Mouse (Mus musculus) adipocyte (in vitro differentiated cells): ENCODE results near the gene E2f4.

Experiments used
- DNase-seq: peaks from one replicate; pipeline ENCODE4 v3.0.0-alpha.2; 2016; ENCODE audit warnings: low spot score

Gene E2f4

GRCm38 (mm10) chr8:105318662-105319190 lies 21.3 kb downstream of the E2f4 start:
- no peak for DNase-seq

GRCm38 (mm10) chr8:105323183-105323582 lies 25.7 kb downstream of the E2f4 start:
- no peak for DNase-seq

GRCm38 (mm10) chr8:105325641-105326093 lies 28.2 kb downstream of the E2f4 start:
- no peak for DNase-seq

DNA sequence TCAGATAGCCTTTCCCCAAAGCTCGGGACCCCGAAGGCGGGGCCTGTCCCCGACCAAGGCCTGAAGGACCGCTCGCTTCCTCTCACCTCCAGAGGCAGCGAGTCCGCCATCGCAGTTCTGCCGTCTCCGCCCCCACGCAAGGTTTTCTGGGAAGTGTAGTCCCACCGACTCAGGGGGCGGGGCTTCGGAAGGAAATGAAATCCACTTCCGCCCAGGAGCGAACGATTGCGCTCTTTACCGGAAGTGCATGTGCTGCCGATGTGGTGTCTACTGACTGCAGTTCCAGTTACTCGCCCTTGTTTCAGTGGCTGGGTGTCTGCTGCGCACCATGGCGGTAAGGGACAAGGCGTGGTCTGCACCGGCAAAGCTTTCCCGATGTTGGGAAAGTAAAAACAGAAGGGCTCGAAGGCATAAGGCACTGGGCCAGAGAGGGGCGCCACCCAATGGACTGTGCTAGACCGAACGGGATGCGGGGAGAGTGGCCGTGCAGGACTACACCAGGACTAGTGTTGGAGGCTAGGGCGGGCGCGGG lies 28.7 kb downstream of the E2f4 start, which contains the start of the genes Lrrc29 and Tmem208:
Lrrc29 (minus strand) TSS at position 138 of the 532 bp plus-strand sequence.
Tmem208 (plus strand) TSS at position 214 of the 532 bp plus-strand sequence.
- DNase-seq: peak; percentile 99

GRCm38 (mm10) chr8:105326968-105327367 lies 29.5 kb downstream of the E2f4 start:
- no peak for DNase-seq

GRCm38 (mm10) chr8:105330325-105330724 lies 32.9 kb downstream of the E2f4 start:
- no peak for DNase-seq

GRCm38 (mm10) chr8:105331469-105331868 lies 34.0 kb downstream of the E2f4 start:
- no peak for DNase-seq

DNA sequence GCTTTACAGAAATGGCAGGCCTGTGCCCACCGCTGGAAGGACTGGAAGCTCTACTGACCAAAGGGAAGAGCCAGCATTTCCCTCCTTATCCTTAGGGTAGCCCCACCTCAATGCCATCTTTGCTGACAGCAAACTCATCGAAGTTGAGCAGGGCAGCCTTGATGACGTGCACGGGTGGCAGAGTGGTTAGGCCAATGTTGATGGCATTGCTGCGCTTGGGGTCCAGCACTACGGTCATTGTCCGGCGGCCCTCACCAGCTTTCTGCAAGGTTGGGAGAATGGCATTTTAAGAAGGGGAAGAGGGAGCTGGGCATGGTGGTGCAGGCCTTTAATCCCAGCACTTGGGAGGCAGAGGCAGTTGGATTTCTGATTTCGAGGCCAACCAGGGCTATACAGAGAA lies 34.5 kb downstream of the E2f4 start:
- no peak for DNase-seq

GRCm38 (mm10) chr8:105332523-105332922 lies 35.1 kb downstream of the E2f4 start:
- DNase-seq: no peak

- DNase-seq: no peak
These were observed 39.1 kb downstream of the E2f4 start for GRCm38 (mm10) chr8:105336373-105337130.

GRCm38 (mm10) chr8:105338992-105339391 lies 41.5 kb downstream of the E2f4 start:
- no peak for DNase-seq

GRCm38 (mm10) chr8:105339886-105340635 lies 42.6 kb downstream of the E2f4 start:
- DNase-seq: peak; percentile 65

- no peak for DNase-seq
These were observed 43.9 kb downstream of the E2f4 start for GRCm38 (mm10) chr8:105341399-105341798.

DNA sequence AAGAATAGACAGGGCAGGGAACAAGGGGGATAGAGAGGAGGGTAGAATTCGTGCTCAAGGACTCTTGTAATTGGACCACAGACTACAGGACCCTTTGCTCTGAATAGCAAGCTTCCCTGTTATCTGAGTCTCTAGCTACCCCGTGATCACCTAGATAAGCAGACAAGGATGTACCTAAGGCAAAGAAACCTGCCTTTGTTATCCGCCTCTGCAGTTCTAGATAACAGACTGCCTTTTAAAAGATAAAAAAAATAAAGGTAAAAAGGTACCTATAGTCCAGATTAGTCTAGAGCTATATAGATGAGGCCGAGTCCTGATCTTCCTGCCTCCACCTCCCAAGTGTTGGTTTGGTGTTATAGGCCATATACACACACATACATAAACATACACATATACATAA lies 45.3 kb downstream of the E2f4 start:
- DNase-seq: no peak

GRCm38 (mm10) chr8:105343791-105344574 lies 46.5 kb downstream of the E2f4 start:
- peak; percentile 41 for DNase-seq

- peak; percentile 71 for DNase-seq
These were observed 47.9 kb downstream of the E2f4 start for GRCm38 (mm10) chr8:105345061-105345975.

GRCm38 (mm10) chr8:105346611-105347427 lies 49.4 kb downstream of the E2f4 start:
- DNase-seq: peak; percentile 62

- DNase-seq: peak; percentile 99
These were observed 50.2 kb downstream of the E2f4 start, which contains the start of gene Fhod1 for GRCm38 (mm10) chr8:105347428-105348221. Gene Fhod1 (minus strand): TSS chr8:105347953.
